Mouse (Mus musculus): Measurements from ENCODE around the gene Ash1l.
"Not testable (repeated sequence)": the region's sequence is repeated elsewhere in the genome, so short reads cannot be mapped to it uniquely, and the experiment has no call there.

The Ash1l gene

DNA sequence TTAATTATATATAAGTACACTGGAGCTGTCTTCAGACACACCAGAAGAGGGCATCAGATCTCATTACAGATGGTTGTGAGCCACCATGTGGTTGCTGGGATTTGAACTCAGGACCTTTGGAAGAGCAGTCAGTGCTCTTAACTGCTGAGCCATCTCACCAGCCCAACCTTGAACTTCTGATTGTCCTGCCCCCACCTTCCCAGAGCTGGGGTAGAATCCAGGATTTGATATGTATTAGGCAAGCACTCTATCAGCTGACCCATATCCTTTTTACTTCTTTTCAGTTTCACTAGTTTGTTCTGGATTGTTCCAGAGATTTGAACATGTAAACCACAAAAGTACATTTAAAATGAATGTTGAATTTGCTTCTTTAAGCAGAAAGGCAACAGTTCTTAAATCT, 12.8 kb downstream of the Ash1l start:
- not testable (repeated sequence) for DNase-seq

DNA sequence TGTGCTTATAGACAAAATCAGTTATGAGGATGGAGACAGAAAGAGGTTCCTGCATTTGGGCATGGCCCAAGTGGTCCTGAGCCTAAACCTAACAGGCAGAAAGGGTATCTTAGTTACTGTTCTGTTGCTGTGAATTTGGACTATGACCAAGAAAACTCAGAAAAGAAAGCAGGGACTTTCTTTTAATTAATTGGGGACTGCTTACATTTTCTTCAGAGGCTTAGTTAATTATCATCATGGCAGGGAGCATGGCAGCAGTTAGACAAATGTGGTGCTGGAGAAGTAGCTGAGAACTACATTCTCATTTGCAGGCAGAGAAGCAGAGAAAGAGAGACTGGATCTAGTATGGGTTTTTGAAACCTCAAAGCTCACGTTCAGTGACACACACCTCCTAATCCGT, 24.6 kb downstream of the Ash1l start:
- no peak for DNase-seq

DNA sequence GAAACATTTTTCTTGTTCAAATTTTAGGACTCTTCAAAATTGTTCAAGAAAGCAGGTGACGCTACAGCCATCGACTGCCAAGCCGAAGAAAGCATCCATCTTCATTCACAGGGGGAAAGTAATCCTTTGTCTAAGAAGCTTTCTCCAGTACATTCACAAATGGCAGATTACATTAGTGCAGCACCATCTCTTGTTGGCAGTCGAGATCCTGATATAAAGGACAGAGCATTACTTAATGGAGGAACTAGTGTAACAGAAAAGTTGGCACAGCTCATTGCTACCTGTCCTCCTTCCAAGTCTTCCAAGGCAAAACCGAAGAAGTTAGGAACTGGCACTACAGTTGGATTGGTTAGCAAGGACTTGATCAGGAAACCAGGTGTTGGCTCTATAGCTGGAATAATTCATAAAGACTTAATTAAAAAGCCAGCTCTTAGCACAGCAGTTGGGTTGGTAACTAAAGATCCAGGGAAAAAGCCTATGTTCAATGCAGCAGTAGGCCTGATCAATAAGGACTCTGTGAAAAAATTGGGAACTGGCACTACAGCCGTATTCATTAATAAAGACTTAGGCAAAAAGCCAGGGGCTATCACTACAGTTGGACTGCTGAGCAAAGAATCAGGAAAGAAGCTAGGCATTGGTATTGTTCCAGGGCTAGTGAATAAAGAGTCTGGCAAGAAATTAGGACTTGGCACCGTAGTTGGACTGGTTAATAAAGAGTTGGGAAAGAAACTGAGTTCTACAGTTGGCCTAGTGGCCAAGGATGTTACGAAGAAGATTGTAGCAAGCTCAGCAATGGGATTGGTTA, 31.0 kb downstream of the Ash1l start:
- no peak for DNase-seq

DNA sequence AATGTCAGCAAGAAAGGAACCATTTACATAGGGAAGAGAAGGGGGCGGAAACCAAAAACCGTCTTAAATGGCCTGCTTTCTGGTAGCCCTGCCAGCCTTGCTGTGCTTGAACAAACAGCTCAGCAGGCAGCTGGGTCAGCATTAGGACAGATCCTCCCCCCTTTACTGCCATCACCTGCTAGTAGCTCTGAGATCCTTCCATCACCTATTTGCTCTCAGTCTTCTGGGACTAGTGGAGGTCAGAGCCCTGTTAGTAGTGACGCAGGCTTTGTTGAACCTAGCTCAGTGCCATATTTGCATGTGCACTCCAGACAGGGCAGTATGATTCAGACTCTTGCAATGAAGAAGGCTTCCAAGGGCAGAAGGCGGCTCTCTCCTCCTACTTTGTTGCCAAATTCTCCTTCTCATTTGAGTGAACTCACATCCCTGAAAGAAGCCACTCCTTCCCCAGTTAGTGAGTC, 33.5 kb downstream of the Ash1l start:
- DNase-seq = no peak

DNA sequence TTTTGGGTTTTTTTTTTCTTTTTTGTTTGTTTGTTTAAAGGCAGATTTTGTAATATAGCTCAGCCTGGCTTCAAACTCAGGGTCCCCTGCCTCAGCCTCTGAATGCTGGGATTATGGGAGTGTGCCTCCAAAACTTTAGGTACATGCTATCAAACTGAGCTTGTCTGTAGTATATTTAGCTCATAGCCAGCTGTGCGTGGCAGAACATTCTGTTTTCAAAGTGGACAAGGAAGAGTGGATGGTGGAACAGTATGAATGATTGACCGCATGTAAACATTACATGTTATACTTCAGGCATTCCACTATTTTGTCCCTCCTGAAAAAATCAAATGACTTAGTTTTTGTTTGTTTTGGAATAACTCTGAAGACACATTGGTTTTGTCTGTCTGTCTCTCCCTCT, 42.4 kb downstream of the Ash1l start:
- no peak for DNase-seq

DNA sequence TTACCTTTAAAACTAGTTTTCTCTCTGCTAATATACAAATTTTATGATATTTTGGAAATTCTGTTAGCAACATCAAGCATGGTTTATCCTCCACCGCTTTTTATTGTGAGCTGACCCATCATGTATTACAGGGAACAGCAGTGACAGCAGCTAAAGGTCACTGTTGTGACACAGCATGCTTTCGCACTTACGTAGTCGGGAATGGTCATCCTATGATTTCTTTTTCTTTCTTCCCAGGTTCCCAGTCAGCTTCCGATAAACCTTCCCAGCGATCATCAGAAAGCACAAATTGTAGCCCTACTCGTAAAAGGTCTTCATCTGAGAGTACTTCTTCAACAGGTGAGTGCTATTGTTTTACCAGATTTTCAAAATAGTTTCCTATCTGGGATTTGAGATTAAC, 51.1 kb downstream of the Ash1l start:
- DNase-seq = no peak

DNA sequence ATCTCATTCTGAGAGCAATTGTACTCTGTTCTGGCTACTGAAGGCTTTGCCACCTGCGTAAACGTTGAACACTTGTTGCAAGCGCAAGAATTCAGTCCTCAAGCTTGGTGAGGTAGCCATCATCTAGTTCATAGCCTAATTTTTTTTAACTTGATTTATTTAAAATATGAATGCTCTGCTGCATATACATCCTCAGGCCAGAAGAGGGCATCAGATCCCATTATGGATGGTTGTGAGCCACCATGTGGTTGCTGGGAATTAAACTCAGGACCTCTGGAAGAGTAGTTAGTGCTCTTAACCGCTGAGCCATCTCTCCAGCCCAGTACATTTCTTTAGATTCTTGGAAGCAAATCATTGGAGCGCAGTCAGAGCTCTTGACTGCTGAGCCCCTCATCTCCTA, 80.5 kb downstream of the Ash1l start:
- DNase-seq = peak; percentile 10

DNA sequence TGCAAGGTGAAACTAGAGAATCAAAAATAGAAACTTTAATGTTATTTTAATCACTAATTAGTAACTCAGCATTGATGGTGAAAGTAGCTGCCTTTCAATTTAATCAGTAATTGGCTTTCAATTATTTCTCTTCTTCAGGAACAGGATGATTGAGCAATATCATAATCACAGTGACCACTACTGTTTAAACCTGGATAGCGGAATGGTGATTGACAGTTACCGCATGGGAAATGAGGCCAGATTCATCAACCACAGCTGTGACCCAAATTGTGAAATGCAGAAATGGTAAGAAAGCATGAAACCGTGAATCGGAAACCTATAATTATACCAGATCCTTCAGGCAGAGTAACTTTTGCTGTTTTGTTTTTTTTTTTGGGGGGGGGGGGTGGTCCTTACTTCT, 92.9 kb downstream of the Ash1l start:
- no peak for DNase-seq

DNA sequence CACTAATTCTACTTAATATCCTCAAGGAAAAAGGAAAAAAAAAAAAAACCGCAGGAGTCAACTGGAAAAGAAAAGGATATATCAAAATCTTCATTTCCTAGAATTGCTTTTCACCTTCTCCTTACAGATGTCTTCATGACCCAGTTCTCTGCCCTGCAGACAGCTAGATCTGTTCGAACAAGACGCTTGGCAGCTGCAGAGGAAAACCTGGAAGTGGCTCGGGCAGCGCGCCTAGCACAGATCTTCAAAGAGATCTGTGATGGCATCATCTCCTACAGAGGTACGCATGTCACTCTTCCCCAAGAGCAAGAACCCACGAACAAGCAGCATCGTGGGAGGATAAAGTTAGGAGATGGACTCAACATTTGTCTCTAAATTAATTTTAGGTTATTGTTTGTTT, 107.9 kb downstream of the Ash1l start:
- no peak for DNase-seq

DNA sequence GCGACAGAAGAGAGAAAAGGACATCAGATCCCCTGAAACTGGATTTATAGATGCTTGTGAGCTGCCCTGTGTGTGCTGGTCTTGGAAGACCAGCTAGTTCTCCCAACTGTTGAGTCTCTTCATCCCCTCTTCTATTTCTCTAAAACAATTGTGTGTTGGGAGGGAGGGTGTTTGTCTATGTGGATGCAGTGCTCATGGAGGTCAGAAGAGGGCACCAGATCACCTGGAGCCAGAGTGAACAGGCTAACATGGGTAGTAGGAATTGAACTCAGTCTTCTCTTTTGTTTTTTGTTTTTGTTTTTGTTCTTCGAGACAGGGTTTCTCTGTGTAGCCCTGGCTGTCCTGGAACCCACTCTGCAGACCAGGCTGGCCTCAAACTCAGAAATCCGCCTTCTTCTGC, 108.4 kb downstream of the Ash1l start:
- DNase-seq = peak; percentile 66

DNA sequence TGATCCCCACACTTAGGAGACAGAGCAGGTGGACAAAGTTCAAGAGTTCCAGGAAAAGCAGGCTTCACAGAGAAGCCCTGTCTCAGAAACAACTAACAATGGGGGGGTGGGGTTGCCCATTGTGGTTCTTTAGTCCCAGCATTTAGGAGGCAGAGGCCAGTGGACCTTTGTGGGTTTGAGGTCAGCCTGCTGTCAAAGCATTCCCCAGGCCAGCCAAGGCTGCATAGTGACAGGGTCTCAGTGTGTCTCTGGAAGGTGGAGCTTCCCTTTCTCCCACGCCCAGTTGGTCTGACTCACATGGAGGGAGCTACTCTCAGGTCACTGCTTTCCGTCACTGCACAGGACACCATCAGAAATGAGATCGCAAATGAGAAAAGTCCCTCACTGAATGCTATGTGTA, 111.3 kb downstream of the Ash1l start:
- no peak for DNase-seq

DNA sequence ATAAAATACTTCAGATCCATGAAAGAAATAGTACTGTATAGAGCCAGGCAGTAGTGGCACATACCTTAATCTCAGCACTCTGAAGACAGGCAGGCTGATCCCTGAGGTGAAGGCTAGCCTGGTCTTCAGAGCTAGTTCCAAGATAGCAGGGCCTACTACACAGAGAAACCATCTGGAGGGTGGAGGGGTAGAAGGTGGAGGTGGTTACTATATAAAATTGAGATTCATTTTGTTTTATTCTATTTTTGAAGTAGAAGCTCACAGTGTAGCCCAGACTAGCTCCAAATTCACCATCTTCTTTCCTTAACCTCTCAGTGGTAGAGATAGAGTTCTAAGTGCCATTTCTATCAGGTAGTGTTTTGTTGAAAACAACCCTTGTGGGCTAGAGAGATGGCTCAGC, 116.8 kb downstream of the Ash1l start:
- no peak for DNase-seq

DNA sequence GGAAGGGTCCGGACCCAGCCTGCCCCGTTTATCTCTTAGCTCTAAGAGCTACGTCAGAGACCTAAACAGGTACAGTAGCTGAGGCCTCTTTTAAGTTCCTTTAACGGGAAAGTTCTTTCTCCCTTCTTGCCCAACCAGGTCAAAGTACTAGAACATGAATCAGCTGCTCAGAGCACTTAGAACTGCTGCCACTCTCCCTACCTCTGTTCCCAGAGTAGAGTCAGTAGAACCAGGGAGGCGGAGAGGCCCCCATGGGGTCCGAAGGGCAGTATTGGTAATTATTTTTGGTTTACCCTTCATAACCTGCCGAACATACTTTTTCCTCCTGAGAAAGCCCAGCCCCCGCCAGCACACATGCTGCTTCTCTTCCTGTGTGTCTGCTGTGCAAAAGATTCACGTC, 127.0 kb downstream of the Ash1l start:
- no peak for DNase-seq

DNA sequence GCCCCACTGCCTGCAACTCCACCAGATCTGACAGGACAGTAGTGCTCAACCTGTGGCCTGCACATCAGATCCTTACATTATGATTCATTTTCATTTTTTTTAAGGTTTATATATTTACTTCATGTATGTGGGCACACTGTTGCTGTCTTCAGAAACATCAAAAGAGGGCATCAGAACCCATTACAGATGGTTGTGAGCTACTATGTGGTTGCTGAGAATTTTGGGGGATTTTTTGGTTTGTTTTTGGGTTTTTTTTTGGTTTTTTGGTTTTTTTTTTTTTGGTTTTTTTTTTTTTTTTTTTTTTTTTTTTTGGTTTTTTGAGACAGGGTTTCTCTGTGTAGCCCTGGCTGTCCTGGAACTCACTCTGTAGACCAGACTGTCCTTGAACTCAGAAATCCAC, 131.9 kb downstream of the Ash1l start:
- not testable (repeated sequence) for DNase-seq

DNA sequence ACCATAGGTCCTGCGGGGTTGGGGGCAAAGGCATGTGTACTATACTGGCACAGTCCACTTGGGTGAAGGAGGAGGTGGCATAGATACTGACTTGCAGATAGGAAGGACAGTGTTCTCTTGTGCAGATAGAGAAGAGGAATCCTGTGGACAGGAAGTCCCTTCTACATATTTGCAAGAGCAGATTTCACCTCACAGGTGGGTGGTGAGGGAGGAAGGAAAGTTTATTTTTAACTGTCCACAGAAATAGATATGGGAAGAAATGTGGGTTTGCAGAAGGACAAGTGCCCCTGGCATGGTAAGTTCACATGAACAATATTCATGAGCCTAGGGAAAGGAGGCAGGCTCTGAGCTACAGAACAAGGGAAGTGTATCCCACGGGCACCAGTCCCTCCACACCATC, 133.7 kb downstream of the Ash1l start:
- DNase-seq = no peak

DNA sequence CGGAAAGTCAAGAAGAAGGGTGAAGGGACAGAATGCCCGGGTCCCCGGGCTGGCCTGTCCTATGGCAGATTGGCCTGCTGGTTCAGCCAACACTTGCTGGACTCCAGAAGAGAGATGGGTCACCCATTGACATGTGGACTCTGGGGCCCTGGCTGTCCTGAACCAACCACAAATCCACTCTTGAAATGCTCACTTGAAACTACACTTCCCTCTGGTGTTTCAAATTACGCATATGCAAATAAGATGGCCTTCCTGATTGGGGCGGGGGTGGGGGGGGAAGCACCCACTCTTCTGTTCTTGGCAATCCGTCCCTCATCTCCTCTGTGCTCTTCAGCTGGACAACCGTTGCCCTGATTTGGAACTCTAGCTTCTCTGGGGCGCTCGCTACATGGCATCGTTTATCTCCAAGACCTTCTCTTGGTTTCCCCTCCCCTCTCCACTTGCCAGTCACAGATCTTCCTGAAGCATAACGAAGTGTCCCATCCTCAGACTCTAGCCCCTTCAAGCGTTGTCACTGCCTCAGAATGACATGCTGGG, 134.3 kb downstream of the Ash1l start:
- DNase-seq = no peak

DNA sequence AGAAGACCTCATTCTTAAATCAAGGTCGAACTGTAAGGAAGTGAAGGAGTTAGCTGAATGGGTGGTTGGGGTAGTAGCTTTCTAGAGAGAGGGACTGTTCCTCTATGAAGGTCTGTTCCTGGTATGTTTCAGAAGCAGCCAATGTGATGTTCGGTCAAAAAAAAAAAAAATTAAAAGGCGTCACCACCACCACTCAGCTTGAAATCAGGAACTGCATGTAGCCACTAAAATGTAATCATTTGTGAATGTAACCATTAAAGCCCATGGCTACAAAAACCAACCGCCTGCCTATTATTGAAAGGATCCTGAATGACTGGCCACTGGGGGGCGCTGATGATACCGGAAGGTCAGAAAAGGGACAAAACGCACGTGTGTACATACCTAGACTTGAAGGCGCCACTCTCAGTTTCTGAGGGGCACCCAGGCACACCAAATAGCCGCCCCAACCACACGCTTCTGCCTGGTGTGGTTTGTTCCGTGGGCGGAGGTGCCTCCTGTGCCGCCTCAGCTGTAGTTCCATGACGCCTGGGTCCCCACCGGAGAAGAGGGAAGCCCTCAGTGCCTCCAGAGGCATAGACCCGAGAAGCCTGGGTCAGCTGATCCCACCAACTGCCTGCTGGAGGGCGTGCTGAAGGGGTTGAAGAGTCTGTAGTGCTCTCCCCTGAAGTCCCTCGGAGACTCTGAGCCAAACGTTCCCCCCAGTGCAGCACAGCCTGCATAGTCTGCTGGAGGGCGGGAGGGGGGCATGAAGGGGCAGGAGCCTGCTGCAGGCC, 137.1 kb downstream of the Ash1l start:
- peak; percentile 96 for DNase-seq

DNA sequence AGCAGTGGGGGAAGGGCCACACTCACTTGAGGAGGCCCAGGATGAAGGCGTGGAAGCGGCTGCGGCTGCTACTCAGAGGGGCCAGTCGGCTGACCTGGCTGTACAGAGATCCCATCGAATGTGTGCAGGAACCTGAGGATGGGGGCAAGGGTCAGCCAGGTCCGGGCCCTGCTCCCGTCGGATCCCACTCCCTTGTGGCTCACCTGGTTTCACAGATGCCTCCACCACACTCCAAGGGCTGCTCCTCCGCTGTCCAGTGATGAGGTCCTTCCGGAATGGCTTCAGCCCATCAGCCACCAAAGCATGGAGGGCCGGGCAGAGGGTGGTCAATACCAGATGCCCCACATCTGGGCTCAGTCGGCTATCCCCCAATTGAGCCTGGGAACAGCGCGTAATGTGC, 138.6 kb downstream of the Ash1l start:
- DNase-seq = peak; percentile 20

DNA sequence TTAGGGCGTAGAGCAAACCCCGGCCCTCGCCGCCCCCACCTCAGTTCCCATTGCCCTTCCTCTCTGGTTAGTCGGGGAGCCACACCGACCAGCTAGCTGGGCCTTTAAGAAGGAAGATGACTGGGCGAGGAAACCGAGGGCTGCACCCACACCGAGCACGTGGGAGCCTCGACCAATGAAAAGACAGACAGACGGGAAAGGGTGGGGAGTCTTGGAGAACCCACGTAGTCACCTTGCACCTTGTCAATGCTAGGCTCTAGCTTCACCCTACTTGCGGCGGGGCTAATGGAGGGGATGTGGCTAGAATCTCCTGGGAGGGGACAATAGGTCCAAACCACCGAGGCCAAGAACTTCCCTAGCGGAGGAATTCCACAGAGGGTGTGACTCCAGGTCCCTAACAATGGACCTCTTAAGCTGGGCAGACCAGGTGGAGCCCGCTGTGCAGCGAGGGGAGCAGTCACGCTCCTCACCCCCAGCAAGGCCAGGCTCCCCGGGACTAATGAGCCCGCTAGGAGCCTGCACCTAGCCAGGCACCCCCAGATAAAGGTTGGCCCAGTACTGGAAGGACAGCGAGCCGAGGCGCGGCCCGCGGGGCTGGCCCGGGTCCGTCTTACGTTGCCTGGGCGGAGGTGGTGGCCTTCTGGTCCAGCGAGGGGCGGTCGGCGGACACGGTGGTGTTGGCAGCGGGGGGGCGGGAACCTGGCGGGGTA, 139.6 kb downstream of the Ash1l start:
- peak; percentile 81 for DNase-seq

DNA sequence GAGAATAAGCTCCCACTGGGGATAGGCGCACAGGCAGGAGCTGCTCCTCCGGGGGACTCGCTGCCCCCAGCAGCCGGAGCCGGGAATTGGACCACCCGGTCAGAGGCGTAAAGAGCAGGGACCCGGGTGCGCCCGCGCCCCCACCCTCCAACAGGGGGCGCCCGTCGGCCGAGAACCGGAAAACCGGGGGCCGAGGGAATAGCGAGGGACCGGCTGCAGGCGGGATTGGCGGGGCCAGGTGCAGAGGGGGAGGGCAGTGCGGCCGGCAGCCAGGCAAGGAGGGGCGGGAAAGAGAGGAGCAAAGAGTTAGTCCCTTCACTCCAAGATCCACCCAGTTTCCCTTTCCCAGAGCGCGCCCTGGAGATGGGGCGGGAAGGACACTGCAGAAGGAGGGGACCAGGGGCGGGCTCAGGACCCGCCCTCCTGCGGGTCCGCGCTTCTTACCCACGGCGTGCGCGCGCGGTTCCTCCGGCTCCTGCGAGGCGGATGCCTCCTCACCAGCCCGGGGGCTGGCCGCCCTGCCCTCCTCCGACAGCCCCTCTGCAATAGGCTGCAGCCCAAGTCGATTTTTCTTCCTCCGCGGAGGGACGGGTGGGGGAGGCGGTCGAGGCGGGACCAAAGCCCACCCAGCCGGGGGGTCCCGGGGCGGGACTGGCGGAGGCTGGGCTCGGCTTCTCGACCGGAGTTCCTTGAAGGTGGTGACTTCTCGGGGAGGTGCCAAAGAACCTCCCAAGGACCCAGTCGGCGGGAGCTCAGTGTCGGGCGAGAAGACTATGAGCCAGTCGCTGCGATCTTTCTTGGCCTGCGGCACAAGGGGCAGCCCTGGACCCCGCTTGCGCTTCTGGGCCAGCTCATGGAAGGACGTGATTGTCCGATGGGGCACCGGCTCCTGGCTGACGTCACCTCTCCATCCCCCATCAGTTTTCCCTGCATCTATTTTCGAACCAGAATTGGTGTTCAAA, 140.6 kb downstream of the Ash1l start:
- DNase-seq = peak; percentile 91

DNA sequence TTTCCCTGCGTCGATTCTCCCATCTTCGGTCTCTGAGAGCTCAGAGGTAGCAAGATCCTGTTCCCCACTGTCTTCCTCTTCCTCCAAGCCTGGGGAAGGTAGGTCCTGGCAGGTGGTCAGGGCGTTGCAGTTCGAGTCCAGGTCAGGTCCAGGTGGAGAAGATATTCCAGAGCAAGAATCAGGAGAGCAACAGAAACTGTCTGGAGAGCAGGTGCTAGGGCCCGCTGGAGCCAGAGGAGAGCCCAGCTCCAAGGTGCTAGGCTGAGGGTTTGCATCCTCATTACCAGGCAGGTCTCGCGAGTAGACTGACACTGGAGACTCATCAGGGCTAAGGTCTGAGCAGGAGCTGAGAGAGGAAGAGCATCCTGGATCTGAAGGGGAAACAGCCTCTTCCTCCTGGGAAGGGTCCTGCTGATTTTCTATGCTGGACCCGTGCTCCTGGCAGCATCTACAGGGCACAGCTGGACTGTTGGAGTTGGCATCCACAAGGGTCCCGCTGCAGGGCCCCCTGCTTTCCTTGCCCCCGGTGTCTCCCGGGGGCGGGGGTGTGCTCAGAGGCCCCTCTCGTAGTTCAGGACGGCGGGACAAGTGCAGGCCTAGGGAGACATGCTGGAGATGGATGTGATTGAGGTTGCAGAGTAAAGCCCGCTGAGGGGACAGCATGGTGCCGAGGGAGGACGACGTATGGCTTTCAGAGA, 141.5 kb downstream of the Ash1l start:
- peak; percentile 16 for DNase-seq
